Mouse (Mus musculus): ENCODE data around the gene Cep152.

DNA sequence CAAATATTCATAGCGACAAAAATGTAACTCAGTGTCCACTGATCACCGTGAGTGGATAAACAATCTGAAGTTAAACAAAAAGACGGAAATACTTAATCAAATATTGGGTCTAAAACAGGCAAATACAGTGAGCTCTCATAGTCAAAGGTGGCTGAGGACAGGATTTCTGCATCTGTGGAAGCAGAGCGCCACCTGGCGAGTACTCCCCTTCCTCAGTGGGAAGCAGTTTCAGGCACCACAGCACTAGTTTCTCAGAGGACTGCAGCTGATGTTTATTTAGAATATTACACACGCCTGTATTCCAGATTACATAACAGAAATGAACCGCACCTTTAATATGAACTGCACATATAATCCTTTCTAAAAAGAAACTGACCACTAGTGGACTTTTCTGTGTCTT, 20.3 kb downstream of the Cep152 start:
- TF ChIP-seq CTCF (IDR thresholded peaks at IDR 0.05; ENCODE audit: low read depth, low read length) (peak; percentile 77), POLR2A (IDR thresholded peaks at IDR 0.05; ENCODE audit: extremely low read depth, insufficient read depth, low read length) (no peak)

Data from liver, adult 2 months (tissue).